Mouse (Mus musculus) left cerebral cortex, postnatal 4 days (tissue): ENCODE results near the gene Pros1. TPM values are rescaled to one million over a fixed set of nuclear protein-coding genes. Genes with fewer than 3 reads are reported as not detected.

Experiments
- DNase-seq: peaks from one replicate; pipeline ENCODE4 v3.0.0-alpha.2; 2022
- intact Hi-C: fragments of 180-260 bp; cut with DNase I; formaldehyde crosslinking; loops from one replicate; pipeline ENCODE4 v1.15.1; 2025
- total RNA-seq, 2 experiments: library from RNA; stranded (reverse); gene quantifications; 2 replicates each; pipeline ENCODE4 v1.2.3; 2021

Gene Pros1
- total RNA-seq, 2 experiments from 2014 or later, result 7.0 to 7.8 TPM

GRCm38 (mm10) chr16:62858018-62858417 lies 3.9 kb downstream of the Pros1 start:
- intact Hi-C loops, result no loop called here
- no peak for DNase-seq

GRCm38 (mm10) chr16:62860140-62860539 lies 6.0 kb downstream of the Pros1 start:
- DNase-seq, result no peak
- intact Hi-C loops, result no loop called here

GRCm38 (mm10) chr16:62861455-62861854 lies 7.3 kb downstream of the Pros1 start:
- DNase-seq, result no peak
- intact Hi-C loops, result no loop called here

DNA sequence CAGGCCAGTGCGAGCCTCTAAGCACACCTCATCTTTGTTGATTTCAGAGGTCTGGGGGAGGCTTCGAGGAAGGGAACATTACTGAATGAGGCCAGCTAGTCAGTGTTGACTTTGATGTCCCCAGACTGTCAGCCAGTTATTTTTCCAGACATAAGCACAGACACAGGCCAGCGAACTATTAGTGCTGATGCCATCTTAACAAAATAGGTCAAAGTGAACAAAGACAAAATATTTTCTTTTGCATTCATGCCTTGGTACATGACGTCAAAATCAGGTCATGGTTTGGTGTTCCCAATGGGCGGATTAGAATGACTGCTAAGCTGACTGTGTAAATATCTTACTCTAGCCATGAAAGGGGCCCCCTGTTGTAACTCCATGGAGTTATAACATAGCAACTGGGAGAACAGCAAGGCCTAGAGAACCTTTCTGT lies 18.6 kb downstream of the Pros1 start:
- intact Hi-C loops, result no loop called here

GRCm38 (mm10) chr16:62873180-62873579 lies 19.1 kb downstream of the Pros1 start:
- intact Hi-C loops, result no loop called here
- no peak for DNase-seq

More for the DNA sequence above, 18.6 kb downstream of the Pros1 start:
- no peak for DNase-seq

- no peak for DNase-seq
Measured at GRCm38 (mm10) chr16:62874065-62874464, 20.0 kb downstream of the Pros1 start.

DNA sequence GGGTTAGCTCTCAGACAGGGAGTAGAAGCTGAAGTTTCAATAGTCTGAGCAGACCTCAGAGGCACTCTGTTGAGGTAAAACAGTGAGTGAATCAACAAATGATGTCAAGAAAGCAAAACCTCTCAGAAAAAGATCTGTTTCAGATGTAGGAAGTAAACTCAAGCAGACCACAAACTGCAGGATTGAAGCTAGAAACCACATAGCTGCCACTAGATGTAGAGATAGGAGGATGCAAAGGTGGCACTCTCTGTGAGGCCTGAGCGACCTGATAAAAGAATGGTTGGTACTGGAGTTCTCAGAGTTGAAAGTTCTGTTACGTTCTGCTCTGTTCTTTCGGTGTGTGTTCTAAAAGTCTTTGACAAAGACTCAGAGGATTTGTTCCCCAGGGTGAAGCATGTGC lies 41.7 kb downstream of the Pros1 start:
- intact Hi-C loops, result no loop called here
- no peak for DNase-seq

More at GRCm38 (mm10) chr16:62874065-62874464, 20.0 kb downstream of the Pros1 start:
- intact Hi-C loops, result no loop called here

DNA sequence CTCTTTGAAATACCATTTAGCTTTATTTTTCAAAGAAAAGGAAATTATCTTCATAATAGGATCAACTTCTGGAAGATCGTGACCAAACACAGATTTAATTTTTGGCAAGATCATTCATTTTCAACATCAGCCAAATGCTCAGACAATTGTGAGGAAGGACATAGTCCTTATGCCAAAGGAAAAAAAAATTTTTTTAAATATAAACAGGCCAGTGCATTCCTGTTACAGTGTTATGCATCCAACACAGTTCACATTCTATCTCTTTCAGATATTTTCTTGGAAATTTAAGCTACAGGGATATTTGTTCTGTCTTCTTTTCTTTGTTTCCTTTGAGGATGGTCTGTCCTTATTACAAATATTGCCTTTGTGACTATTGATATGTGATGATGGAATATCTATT lies 57.3 kb downstream of the Pros1 start:
- no peak for DNase-seq
- intact Hi-C loops, result no loop called here

GRCm38 (mm10) chr16:62912246-62912645 lies 58.1 kb downstream of the Pros1 start:
- intact Hi-C loops, result no loop called here
- DNase-seq, result peak; percentile 2

GRCm38 (mm10) chr16:62915530-62915929 lies 61.4 kb downstream of the Pros1 start:
- DNase-seq, result no peak
- intact Hi-C loops, result no loop called here

DNA sequence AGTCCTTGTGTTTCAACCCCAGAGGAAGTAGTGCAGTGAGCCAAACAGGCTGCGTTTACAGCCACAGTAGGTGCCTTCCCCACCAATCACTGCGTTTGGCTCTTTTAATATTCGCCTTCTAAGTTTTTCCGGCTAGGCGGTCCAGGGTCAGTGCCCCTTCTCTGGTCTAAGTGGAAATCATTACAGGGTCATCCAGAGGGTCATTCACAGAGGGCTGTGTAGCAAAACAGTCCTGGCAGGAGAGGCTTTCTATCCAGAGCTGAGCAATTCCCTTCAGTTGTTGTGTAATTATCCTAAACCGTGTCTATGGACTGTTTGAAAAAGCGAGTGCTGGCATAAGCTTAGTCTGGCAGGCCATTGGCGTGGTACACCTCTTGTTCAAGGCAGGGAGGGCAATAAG lies 68.1 kb downstream of the Pros1 start:
- DNase-seq, result no peak
- intact Hi-C loops, result no loop called here

DNA sequence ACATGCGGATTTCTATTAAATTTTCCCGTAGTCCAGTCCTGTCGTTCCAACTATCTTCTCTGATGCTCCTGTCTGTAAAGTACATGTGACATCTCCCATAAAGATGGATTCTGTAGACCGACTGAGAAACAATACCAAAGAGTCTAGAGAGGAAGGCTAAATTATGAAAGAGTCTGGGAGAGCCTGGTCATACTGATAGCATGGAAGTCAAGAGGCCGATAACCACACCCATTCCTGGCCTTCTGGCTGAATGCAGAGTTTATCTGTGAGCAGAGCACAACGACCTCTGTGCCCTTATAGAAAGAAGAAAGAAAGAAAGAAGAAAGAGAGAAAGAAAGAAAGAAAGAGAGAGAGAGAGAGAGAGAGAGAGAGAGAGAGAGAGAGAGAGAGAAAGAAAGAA lies 77.2 kb downstream of the Pros1 start:
- DNase-seq, result no peak
- intact Hi-C loops, result no loop called here

GRCm38 (mm10) chr16:62936316-62936715 lies 82.2 kb downstream of the Pros1 start:
- intact Hi-C loops, result no loop called here
- no peak for DNase-seq

DNA sequence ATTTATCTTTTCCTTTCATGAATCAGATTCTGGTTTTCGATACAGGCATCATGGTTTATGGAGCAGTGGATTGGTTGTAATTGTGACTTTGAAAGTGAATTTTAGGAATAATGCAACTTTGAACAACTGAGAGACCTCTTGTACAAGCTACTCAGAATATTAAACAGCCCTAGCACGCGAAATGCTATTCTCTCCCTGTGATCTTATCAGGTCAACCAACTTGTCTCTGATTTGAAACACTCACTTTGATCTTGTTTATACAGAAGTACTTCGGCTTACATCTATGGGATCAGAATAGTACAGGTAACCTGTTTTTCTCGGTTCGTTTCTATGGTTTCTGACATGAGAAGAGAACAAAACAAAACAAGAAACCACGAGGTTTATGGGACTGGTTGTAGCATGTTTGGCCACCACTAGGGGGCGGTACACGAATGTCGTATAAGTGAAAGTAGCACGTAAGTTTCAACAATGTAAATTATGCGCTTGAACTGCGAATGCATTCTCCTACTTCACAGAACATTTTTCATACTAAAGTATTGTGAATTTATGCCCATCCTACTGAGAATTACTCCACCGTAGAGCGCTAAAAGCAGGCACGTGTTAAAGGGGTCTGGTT lies 86.4 kb downstream of the Pros1 start:
- DNase-seq, result peak; percentile 80
- intact Hi-C loops, result loop anchor here (5.0 kb wide), 1 partner anchor 1807 kb away; no protein-coding TSS in a partner anchor

- DNase-seq, result peak; percentile 15
- intact Hi-C loops, result loop anchor here (5.0 kb wide), 1 partner anchor 1806 kb away; no protein-coding TSS in a partner anchor
Measured at GRCm38 (mm10) chr16:62941763-62942162, 87.7 kb downstream of the Pros1 start.

DNA sequence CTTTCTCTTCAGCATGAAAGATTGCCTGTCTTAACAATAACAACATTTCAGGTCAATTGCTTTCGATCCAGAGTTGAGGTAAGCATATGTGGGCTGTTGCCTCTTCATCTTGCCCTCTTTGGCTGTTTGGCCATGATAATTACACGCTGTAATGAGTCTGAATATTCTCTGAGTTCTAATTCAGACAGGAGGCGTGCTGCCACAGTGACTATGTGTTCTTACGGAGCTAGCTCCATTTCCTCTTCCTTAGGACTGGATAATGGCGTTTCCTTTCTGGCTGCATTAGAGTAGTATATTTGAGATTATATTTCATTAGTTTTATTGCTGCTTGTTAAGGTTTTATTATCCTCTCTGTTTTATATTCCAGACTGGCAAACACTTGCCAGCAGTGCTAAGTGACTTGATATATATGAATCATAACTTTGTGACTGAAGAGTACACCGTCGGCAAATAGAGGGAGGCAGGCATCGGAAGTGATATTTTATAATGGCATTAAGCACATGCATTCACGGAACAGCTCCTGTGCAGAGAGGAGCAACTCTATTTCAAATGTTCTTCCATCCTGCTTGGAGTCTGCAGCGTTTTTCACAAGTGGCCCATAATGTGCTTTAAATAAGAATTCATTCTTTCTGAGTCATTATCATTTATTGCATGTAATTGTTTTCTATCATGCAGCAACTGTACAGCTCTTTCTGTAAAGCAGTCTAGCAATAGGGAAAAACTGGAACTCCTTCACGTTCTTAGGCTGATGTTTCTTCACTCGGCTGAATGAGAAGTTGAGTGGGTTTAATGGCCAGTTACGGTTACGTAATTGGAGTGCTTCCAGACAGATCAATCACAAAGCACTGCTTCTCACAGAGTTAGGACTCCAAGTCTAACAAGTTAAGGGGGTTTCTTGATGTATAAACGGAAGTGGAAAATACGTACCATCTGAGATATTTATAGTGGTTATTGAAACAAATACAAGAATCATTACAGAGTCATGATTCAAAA lies 88.6 kb downstream of the Pros1 start:
- DNase-seq, result no peak
- intact Hi-C loops, result loop anchor here (5.0 kb wide), 1 partner anchor 1805 kb away; no protein-coding TSS in a partner anchor

DNA sequence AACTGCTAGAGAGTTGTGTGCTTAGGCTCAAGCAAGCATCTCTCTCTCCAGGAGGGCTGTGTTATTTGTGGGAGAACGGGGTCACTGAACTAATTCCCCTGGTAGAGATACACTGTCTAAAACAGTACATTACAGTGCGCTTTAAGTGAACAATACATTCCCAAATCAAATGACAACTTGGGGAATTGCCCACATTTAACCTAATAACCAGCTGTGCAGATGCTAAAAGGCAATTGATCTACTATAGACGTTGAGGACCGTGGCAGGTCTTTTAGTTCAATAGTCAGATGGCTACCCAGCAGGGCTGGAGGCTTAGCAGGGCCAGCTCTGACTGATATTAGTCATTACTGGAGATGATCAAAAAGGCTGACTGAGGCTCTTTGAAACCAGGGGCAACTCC lies 104.4 kb downstream of the Pros1 start:
- intact Hi-C loops, result no loop called here

GRCm38 (mm10) chr16:62964361-62964763 lies 110.3 kb downstream of the Pros1 start:
- intact Hi-C loops, result no loop called here
- no peak for DNase-seq

More for the DNA sequence above, 104.4 kb downstream of the Pros1 start:
- no peak for DNase-seq

DNA sequence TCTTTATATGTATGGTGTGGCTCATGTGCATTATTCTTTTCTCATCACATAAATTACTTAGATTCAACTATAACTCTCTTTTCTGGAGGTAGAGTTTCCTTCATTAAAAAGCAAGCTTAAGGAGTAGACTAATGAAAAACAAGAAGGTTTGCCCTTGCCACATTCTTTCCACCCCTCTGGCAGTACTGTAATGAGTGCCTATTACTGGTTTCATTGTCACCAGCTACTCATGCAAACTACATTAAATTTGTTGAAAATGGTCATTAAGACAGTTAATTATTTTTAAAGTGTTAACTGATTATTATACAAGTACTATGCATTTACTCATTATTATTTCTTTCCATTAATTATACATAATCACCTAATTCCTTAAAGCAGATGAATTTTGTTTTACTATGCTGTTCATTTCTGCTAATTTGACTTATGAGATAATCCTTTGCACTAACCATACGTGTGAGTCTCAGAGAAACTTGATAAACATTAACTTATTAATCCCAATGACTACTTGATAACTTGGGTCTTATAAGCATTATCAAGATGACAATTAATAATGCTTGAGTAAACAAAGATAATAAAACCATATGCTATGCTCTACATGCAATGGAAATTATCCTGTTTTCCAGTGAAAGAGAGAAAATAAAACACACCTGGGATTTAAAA lies 117.7 kb downstream of the Pros1 start:
- no peak for DNase-seq
- intact Hi-C loops, result no loop called here

DNA sequence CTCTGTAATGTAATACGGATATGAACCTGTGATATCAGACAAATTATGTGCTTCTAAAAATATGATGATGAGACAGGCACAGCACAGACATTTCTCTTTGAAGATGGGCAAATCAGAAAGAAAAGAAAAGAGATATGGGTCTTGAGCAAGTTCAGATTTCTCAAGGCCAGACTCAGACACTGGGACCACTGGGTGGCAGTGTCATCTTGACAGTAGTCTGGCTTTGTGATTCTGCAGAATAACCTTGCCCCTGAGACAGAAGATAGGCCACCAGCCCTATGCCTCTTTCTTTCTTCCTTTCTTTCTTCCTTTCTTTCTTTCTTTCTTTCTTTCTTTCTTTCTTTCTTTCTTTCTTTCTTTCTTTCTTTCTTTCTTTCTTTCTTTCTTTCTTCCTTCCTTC lies 120.8 kb downstream of the Pros1 start:
- DNase-seq, result peak; percentile 51
- intact Hi-C loops, result no loop called here
